Mouse (Mus musculus) embryonic facial prominence, embryonic 12.5 days (tissue): ENCODE results near the gene Clec11a. TPM values are rescaled to one million over a fixed set of nuclear protein-coding genes. Genes with fewer than 3 reads are reported as not detected.

Source experiments
- ATAC-seq: fragments of 200-750 bp; cut with Nextera tagmentation; 2 replicates; pipeline ENCODE4 v1.8.0; 2017; ENCODE audit not compliant: insufficient number of reproducible peaks, insufficient read depth, low FRiP score, low TSS enrichment
- H3K27ac ChIP-seq: fragments of 300-500 bp; sonication (generic); 2 replicates; pipeline ENCODE4 v1.5.1; 2016; ENCODE audit warnings: mild to moderate bottlenecking
- H3K27me3 ChIP-seq: fragments of 300-500 bp; sonication (generic); 2 replicates; pipeline ENCODE4 v1.6.1; 2016; ENCODE audit warnings: mild to moderate bottlenecking, moderate library complexity
- H3K36me3 ChIP-seq: fragments of 300-500 bp; sonication (generic); 2 replicates; pipeline ENCODE4 v1.6.1; 2016; ENCODE audit warnings: mild to moderate bottlenecking
- H3K4me1 ChIP-seq: fragments of 300-500 bp; sonication (generic); 2 replicates; pipeline ENCODE4 v1.6.1; 2016
- H3K4me2 ChIP-seq: fragments of 300-500 bp; sonication (generic); replicated peaks from 2 replicates; pipeline ENCODE4 v1.6.1; 2016; ENCODE audit warnings: mild to moderate bottlenecking, moderate library complexity
- H3K4me3 ChIP-seq: fragments of 300-500 bp; sonication (generic); 2 replicates; pipeline ENCODE4 v1.5.1; 2016; ENCODE audit warnings: mild to moderate bottlenecking
- H3K9ac ChIP-seq: fragments of 300-500 bp; sonication (generic); 2 replicates; pipeline ENCODE4 v1.6.1; 2016; ENCODE audit warnings: mild to moderate bottlenecking, moderate library complexity
- H3K9me3 ChIP-seq: fragments of 300-500 bp; sonication (generic); 2 replicates; pipeline ENCODE4 v1.6.1; 2016; ENCODE audit warnings: mild to moderate bottlenecking, moderate library complexity
- WGBS: fragments of 180-500 bp; shearing (Covaris S2); methylation state at CpG from one replicate; pipeline ENCODE4 v1.1.7; 2016; 5-methylcytosine and 5-hydroxymethylcytosine counted together
- polyA plus RNA-seq: library from polyadenylated mRNA; unstranded; fragments of >200 nt; fragmentation: Nextera tagmentation; extraction: Ambion mirVana; gene quantifications from 2 replicates; pipeline ENCODE4 v1.2.1, GENCODE M21; 2016

Gene Clec11a
- polyA plus RNA-seq, 1 experiment from 2014 or later = 1.9 TPM

GRCm38 (mm10) chr7:44312484-44312883, 5.8 kb upstream of the Clec11a start:
- H3K9me3 ChIP-seq = no peaks in the 10 kb centered on the region
- no peaks in the 10 kb centered on the region for H3K36me3 ChIP-seq
- H3K27me3 ChIP-seq = peaks cover 48% of the 10 kb centered on the region
- H3K4me1 ChIP-seq = peaks cover 12% of the 10 kb centered on the region
- ATAC-seq = no peak
- WGBS = 62% methylated on average over 16 of the region's 16 CpGs
- H3K27ac ChIP-seq = no peak overlapping the region
- H3K4me3 ChIP-seq = no peak overlapping the region
- H3K4me2 ChIP-seq = no peak overlapping the region
- no peak overlapping the region for H3K9ac ChIP-seq

GRCm38 (mm10) chr7:44311713-44312304, 5.1 kb upstream of the Clec11a start:
- no peak for ATAC-seq
- peak overlapping the region; percentile 97 for H3K4me2 ChIP-seq
- H3K4me1 ChIP-seq = peaks cover 12% of the 10 kb centered on the region
- H3K27me3 ChIP-seq = peaks cover 50% of the 10 kb centered on the region
- peak overlapping the region; percentile 53; the same call in 1 of the 2 replicates for H3K4me3 ChIP-seq
- WGBS = 18% methylated on average over 6 of the region's 6 CpGs
- H3K9me3 ChIP-seq = no peaks in the 10 kb centered on the region
- no peak overlapping the region for H3K9ac ChIP-seq
- H3K36me3 ChIP-seq = no peaks in the 10 kb centered on the region
- no peak overlapping the region for H3K27ac ChIP-seq

GRCm38 (mm10) chr7:44310878-44311712, 4.4 kb upstream of the Clec11a start:
- Histone ChIP-seq H3K27me3 (peaks cover 57% of the 10 kb centered on the region), H3K9ac (peak overlapping the region; percentile 67), H3K4me2 (peak overlapping the region; percentile 97), H3K27ac (no peak overlapping the region), H3K36me3 (no peaks in the 10 kb centered on the region), H3K9me3 (no peaks in the 10 kb centered on the region), H3K4me3 (peak overlapping the region; percentile 53), H3K4me1 (peaks cover 12% of the 10 kb centered on the region)
- WGBS = under 1% methylated on average over 38 of the region's 38 CpGs
- ATAC-seq = peak; percentile 6; the same call in 1 of the 2 replicates

DNA sequence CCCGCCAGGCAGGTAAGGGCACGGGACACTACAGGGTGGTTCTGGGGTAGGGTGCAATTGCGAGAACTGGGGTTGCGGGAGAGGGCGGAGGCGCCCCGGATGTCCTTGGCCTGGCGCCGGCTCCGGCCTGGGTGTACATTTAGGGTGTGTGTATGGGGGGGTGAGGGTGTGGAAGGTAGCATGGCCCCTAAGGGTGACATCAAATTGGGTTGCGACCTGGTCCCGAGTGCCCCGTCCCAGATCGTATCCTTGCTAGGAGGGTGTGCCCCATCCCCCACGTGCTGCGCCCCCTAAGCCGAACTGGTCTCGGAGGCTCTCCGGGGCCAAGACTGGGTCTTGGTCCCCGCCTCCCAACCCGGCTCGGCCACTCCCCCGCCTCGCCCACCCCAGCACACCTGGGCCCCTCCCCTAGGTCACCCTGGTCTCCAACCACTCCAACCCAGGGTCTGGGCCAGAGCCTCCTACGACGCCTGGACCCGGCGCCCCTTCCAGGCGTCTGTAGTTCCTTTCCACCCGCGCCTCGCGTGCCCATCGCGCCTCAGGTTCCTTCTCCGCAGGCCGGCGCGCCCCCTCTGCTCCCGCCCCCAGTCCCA, 3.7 kb upstream of the Clec11a start:
- H3K9ac ChIP-seq = peak overlapping the region; percentile 67
- peak overlapping the region; percentile 97 for H3K4me2 ChIP-seq
- peak overlapping the region; percentile 53 for H3K4me3 ChIP-seq
- H3K27me3 ChIP-seq = peaks cover 52% of the 10 kb centered on the region
- WGBS = 1% methylated on average over 35 of the region's 40 CpGs
- ATAC-seq = 0 out of 2 replicates have a peak, but pooled peaks have one; percentile 18
- H3K36me3 ChIP-seq = no peaks in the 10 kb centered on the region
- H3K27ac ChIP-seq = no peak overlapping the region
- no peaks in the 10 kb centered on the region for H3K9me3 ChIP-seq
- H3K4me1 ChIP-seq = peaks cover 18% of the 10 kb centered on the region

DNA sequence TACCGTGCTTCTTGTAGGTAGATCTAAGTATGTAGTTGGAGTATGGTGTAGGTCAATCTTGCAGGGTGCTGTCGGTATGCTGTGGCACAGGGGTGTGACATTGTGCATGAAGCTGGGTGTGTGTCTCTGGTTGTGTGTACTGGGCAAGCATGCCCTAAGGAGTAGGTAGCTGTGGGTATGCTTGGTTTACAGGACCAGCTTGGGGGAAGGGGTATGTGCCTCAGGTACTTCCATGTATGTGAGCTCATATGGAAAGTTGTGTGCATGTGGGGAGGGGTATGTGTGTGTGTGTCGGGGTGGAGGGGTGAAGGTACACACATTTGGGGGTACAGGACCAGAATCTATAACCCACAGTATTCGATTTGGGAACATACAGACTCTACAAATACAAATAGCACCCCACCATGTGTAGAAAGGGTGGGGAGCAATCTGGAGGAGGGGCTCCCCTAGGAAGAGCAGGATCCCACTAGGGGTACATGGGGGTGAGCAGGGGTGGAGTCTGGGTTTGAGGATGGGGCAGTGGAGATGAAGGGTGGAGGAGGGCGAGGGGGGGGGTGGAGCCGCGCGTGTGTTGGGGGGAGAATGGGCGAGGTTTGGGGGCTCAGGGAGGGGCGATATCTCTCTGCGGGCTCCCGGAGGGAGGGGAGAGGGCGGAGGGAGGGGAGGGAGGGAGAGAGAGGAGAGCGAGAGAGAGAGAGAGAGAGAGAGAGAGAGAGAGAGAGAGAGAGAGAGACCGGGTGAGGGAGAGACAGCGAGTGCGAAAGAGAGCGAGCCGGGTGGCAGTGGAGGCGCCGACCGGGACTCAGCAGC, 3.0 kb upstream of the Clec11a start, which contains the start of gene Shank1:
Gene Shank1, plus strand, starts transcription at position 779 of the 810 bp plus-strand sequence.
- Histone ChIP-seq H3K27me3 (peaks cover 52% of the 10 kb centered on the region), H3K4me3 (peak within 1 kb of the TSS; percentile 53), H3K9ac (peak within 1 kb of the TSS; percentile 67), H3K36me3 (no peaks in the 10 kb centered on the region), H3K4me1 (peaks cover 18% of the 10 kb centered on the region), H3K9me3 (no peaks in the 10 kb centered on the region), H3K4me2 (peak within 1 kb of the TSS; percentile 97), H3K27ac (no peak within 1 kb of the TSS)
- ATAC-seq = no peak
- 18% methylated on average over 13 of the region's 22 CpGs for WGBS

- peaks cover 24% of the 10 kb centered on the region for H3K4me1 ChIP-seq
- peak overlapping the region; percentile 67 for H3K27ac ChIP-seq
- H3K4me3 ChIP-seq = no peak overlapping the region
- WGBS = 27% methylated on average over 9 of the region's 9 CpGs
- peaks cover 48% of the 10 kb centered on the region for H3K27me3 ChIP-seq
- H3K9ac ChIP-seq = no peak overlapping the region
- no peaks in the 10 kb centered on the region for H3K9me3 ChIP-seq
- no peaks in the 10 kb centered on the region for H3K36me3 ChIP-seq
- no peak for ATAC-seq
- no peak overlapping the region for H3K4me2 ChIP-seq
Observed at GRCm38 (mm10) chr7:44307261-44308020, 739 bp upstream of the Clec11a start.

DNA sequence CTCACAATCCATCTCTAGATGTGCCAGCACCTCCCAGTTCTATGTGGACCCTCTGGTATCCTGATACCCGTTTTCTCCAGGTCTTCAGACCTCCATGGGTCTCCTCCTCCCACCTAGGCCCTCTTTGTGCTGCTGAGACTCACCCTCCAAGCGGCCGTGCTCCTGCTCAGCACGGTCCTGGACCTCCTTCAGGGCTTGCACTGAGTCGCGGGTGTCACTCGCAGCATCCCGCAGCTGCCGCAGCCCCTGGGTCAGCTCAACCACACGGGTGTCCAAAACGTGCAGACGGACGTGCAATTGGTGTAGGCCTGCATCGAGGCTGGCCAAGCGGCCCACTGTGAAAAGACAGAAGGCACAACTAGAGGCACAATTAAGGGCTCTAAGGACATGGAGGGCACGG, 1.0 kb downstream of the Clec11a start:
- no peak; the same call in 1 of the 2 replicates for ATAC-seq
- Histone ChIP-seq H3K27ac (peak overlapping the region; percentile 93; the same call in 1 of the 2 replicates), H3K27me3 (peaks cover 31% of the 10 kb centered on the region), H3K36me3 (no peaks in the 10 kb centered on the region), H3K4me2 (peak overlapping the region; percentile 69), H3K9ac (0 out of 2 replicates have a peak overlapping the region, but pooled peaks have one; percentile 31), H3K4me3 (peak overlapping the region; percentile 68), H3K9me3 (no peaks in the 10 kb centered on the region), H3K4me1 (peaks cover 13% of the 10 kb centered on the region; the same call in 1 of the 2 replicates)
- WGBS = 8% methylated on average over 16 of the region's 16 CpGs

DNA sequence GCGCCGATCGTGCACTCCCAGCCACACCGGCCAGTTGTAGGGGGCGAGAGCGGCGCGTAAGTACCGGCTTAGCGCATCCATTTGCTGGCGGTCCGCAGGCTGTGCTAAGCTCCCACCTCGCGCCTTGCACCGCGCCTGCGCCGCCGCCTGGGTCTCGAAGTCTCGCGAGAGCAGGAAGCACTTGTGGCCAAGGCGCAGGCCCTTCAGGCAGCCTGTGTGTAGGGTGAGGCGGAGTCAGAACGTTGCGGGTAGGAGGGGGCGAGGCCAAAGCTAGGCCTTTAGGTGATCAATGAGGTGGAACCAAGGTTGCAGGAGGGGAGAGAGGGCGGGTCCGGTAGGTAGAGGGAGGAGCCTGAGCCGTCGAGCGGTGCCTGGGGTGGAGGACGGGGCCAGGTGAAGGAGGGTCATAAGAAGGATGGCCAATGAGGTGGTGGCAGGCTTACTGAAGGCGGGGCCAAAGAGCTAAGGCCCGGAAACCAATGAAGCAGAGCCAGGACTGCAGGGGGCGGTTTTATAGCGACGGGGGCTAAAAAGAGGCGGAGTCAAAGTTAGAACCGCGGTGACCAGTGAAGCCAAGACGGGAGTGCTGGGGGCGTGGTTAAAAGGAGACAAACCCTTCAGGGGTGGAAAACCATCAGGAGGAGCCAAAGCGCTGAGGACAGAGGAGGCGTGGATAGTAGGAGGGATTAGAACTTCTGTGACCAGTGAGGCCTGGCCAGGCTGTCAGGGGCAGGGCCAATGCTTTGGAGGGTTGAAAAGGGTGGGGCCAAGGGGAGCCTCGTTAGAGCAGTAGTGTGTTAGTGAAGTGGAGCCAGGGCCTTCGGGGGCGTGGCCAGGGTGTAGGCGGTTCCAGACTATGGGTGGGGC, 1.7 kb downstream of the Clec11a start:
- peak; percentile 93 for ATAC-seq
- Histone ChIP-seq H3K36me3 (no peaks in the 10 kb centered on the region), H3K4me3 (peak overlapping the region; percentile 68), H3K4me2 (peak overlapping the region; percentile 69), H3K27ac (peak overlapping the region; percentile 93), H3K9me3 (no peaks in the 10 kb centered on the region), H3K27me3 (peaks cover 24% of the 10 kb centered on the region), H3K4me1 (peaks cover 13% of the 10 kb centered on the region; the same call in 1 of the 2 replicates), H3K9ac (peak overlapping the region; percentile 86)
- under 1% methylated on average over 48 of the region's 49 CpGs for WGBS

- peaks cover 20% of the 10 kb centered on the region for H3K27me3 ChIP-seq
- H3K36me3 ChIP-seq = no peaks in the 10 kb centered on the region
- peaks cover 13% of the 10 kb centered on the region; the same call in 1 of the 2 replicates for H3K4me1 ChIP-seq
- peak overlapping the region; percentile 86 for H3K9ac ChIP-seq
- peak overlapping the region; percentile 93 for H3K27ac ChIP-seq
- H3K4me2 ChIP-seq = peak overlapping the region; percentile 69
- ATAC-seq = no peak
- under 1% methylated on average over 25 of the region's 25 CpGs for WGBS
- no peaks in the 10 kb centered on the region for H3K9me3 ChIP-seq
- H3K4me3 ChIP-seq = peak overlapping the region; percentile 68
Observed at GRCm38 (mm10) chr7:44304463-44304774, 2.3 kb downstream of the Clec11a start.
